Mouse (Mus musculus) erythroid progenitor cell, adult 5-6 weeks (primary cell): ENCODE measurements around the gene Gsap. TPM values are rescaled to one million over a fixed set of nuclear protein-coding genes. Genes with fewer than 3 reads are reported as not detected.

Source experiments
- ATAC-seq: replicated peaks from 2 replicates; pipeline ENCODE4 v1.8.0; 2016; ENCODE audit warnings: moderate number of reproducible peaks, mild to moderate bottlenecking, moderate TSS enrichment, inconsistent platforms; ENCODE audit not compliant: poor library complexity, low FRiP score, severe bottlenecking
- total RNA-seq, 2 experiments: library from RNA; stranded (forward) in 1 of 2; stranded (reverse) in 1 of 2; fragments of 150-400 nt in 1 of 2; fragments of 186-747, 209-891 nt in 1 of 2; gene quantifications; 2 replicates each; pipeline versions ENCODE4 v1.2.3 to v1.2.4; 2015 to 2017; ENCODE audit warnings: low replicate concordance in 2 of 2

The Gsap gene
- total RNA-seq (2015; ENCODE audit: low replicate concordance) (3.2 and 7.5 TPM in 2 replicates), total RNA-seq (2017; ENCODE audit: low replicate concordance) (2.3 and 3.9 TPM in 2 replicates)

DNA sequence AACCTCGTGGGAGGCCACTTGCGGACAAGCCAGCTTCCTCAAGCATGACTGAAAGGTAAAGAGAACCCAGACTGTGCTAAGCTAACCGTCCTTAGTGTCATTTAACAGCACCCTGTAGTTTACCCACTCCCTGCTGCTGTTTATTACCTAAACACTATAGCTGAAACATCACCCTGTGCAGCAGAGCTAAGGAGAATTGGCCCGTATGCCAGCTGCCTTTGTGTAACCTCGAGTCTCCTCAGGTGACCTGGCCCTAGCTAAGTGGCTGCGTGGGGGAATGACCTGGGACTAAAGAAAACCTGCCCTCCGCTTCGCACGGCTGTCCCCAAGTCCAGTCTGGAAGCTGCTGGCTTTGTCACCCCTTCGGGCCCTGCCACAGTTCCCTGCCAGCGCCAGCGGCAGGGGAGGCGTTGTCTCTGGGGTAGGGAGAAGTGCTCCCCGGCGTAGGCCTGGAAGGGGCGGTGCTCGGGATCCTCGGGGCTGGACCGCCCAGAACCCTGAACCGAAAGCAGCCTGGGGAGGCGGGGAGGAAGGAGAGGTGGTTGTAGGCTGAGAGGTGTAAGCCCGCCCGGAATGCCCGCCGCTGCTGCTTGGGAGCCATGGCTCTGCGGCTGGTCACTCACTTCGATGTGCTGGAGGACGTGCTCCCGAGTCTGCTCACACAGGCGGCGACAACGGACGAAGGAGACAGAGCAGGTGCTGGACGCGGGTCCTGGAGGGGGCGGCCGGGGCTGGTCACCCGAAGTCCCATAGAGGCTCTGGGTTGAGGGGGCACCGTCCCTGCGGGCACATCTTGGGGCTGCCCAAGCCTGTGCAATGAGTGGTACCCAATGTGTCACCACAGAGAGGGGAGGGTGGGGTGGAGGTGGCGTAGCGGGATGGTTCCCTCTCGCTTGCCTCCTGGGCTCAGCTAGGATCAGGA is at the start of gene Gsap:
Gsap (plus strand) TSS at position 492 of the 922 bp plus-strand sequence.
- peak; percentile 90 for ATAC-seq

DNA sequence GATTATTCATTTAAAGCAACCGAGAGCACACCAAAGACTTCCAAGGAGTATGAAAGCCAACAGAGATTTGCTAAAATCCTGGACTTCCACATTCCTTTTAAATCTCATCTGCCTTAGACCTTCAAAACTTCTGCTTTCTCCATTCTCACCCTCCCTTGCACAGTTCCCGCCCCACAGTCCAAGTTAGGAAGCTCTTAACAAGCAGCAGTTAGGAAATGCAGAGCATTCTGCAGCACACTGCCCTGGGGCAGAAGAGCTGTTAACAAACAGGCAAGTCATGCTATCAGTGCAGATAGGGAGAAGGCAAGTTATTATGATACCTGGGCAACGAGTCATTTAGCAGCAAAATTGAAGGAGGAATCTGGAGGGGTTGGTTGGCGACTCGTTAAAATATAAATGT is 49.5 kb upstream of the Gsap start:
- no peak for ATAC-seq

GRCm38 (mm10) chr5:21139505-21139904 is 46.5 kb upstream of the Gsap start:
- no peak for ATAC-seq

DNA sequence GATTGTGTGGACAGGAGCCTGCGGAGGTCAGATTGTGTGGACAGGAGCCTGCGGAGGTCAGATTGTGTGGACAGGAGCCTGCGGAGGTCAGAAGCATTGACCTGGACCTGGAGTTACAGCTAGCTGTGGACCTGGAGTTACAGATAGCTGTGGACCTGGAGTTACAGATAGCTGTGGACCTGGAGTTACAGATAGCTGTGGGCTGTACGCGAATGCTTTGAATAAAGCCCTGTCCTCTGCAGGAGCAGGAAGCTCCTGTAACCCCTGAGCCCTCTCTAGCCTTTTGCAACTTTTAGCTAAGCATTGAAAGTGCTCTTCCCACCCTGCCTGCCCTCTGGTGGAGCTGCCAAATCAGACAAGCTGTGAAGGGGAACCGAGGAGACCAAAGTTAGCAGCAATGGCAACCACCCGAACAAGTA is 44.9 kb upstream of the Gsap start:
- peak; percentile 81 for ATAC-seq

- 0 out of 2 replicates have a peak, but pooled peaks have one; percentile 39 for ATAC-seq
Measured at GRCm38 (mm10) chr5:21141626-21142025, 44.4 kb upstream of the Gsap start.

- ATAC-seq: no peak
Measured at GRCm38 (mm10) chr5:21143032-21143431, 43.0 kb upstream of the Gsap start.

DNA sequence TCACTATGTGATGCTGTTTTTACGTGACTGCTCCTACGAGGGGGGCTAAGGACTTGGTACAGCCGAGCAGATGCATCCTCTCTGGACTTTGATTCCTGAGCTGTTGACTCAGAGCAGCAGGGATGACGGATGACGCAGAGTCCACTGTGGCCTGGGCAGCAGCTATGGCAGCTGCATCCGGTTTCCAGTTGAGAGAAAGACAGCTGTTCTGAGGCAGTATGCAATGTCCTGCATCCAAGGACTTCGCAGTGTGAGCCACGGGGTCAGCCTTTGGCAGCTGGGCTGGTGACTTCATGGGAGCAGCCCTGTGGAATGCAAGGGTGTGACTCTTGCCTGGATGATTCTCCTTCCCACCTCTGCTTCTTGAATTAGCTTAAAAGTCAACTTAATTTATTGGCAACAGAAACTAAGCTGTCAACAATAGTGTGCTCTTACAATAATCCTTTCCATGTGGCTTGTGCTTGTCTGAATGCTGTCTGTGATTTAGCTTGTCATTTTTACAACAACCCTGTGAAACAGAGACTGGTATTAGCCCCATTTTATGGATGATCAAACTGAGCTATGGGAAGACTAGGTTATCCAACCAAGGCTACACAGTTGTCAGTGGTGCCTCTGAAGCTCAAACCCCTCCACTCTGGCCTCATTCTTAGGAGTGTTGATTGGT is 41.4 kb upstream of the Gsap start:
- no peak for ATAC-seq

DNA sequence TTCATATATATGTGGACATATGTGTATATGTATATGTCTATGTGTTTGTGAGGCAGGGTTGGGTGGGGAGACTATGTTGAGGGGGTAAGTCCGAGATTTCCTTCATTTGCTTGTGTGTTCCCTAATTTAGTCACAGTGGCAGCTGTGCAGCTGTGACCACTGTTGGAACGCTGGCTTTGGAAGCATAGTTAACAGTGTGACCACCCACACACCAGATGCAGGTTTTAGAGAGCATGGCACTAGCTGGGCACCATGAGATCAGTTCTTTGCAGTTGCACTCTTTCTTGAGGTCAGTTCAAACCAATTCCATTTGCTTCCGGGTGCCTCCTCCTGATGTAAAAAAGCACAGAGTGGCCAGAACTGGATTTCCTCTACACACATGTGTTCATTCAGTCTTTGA is 37.7 kb upstream of the Gsap start:
- no peak for ATAC-seq

DNA sequence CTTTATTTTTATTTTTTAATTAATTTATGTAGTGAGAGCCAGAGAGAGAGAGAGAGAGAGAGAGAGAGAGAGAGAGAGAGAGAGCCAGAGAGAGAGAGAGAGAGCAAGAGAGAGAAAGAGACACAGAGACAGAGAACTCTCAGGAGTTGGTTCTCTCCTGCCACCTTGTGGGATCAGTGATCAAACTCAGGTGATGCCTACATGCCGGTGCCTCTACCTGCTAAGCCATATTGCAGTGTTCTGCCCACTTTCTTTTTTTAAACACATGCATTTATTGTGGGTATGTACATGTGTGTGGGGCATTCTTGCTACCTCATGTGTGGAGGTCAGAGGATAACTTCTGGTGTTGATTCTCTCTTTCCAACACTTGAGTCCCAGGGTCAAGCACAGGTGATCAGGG is 32.4 kb upstream of the Gsap start:
- ATAC-seq: no peak

- no peak for ATAC-seq
Measured at GRCm38 (mm10) chr5:21156770-21157169, 29.3 kb upstream of the Gsap start.

DNA sequence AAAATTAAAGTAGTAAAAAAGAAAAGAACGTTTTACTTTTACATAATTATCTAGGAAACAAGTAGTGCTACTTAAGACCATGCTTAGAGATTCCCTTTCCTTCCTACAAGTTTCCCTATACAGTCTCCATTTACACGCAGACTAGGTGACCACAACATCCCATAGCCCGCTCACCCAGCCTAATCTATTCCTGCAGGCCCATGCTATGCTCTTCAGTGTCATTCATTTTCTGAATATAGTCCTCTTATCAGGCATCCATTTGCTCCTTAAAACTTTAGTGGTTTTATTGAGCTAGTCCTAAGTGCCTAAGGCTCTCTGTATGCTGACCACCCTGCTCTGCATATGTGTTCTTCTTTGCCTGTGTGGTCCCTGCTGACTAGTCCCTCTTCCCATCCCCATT is 26.5 kb upstream of the Gsap start:
- no peak for ATAC-seq

- ATAC-seq: no peak
Measured at GRCm38 (mm10) chr5:21160781-21161180, 25.3 kb upstream of the Gsap start.

GRCm38 (mm10) chr5:21163421-21163820 is 22.6 kb upstream of the Gsap start:
- no peak for ATAC-seq

DNA sequence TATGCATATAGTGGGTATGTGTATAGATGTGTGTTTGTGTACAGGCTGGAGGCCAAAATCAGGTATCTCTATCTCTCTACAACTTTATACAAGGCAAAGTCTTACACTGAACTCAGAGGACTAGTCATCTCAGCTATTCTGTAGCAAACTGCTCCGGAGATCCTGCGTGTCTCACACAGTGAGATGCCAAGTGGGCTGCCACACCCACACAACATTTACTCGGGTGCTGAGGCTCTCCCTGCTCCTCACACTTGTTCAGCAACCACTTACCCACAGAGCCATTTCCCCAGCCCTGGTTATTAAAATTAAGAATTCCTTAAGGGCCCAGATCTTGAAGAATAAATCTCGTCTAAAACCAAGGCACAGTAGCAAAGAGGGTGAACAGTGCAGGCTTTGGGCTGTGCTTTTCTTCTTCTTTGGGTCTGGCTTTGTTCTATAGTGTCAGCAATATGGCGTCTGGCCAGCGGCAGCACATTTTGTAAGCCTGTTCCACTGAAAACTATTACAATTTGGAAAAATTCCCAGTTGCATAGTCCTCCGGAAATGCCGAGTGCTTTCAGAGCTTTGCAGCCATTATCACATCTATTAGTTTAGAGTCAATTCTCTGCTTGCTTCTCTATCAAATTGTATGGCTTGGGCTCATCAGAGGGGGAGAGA is 17.2 kb upstream of the Gsap start:
- ATAC-seq: no peak

- ATAC-seq: no peak
Measured at GRCm38 (mm10) chr5:21169346-21169745, 16.7 kb upstream of the Gsap start.

DNA sequence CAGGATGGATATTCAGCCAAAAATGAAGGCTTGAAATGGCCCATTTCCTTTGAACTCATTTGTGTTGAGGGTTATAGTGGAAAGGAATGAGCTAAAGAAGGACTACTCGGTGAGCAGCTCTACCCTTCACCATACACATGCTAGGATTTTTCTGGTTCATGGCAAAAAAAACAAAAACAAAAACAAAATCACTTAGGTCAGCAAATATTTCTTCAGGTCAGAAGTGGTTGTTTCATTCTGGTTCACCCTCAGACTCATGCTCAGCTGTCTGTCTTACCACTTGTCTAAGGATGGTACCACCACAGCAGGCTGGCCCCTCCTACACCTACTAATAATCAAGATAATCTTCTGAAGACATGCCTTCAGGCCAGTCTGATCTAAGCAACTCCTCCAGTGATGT is 16.2 kb upstream of the Gsap start:
- ATAC-seq: no peak

DNA sequence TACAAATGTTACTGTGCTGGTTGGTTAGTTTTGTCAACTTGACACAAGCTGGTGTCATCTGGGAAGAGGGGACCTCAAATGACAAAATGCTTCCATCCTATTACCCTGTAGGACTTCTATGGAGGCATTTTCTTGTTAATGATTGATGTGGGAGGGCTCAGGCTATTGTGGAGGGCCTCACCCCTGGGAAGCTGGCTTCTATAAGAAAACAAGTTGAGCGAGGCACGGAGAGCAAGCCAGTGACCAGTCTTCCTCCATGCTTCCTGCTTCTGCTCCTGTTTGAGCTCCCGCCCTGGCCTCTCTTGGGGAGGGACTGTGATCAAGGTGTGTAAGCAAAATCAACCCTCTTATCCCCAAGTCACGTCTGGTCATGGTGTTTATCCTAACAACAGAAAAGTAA is 15.6 kb upstream of the Gsap start:
- no peak for ATAC-seq

DNA sequence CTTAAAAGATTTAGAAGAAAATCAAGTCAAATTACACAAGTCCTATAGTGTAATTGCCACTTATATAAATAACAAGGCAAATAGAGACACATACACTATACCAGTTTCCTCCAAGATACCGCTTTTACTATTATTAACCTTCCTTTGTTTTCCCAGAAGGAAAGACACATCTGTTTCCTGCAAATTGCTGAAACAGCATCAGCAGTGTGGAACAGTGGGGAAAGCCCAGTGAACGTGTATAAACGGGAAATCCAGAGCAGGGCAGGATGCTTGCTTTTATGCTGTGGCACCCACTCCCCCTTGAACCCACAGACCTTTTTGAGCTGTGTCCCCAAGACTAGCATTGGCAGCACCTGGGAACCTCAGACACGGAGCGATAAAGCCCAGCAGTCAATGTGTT is 15.2 kb upstream of the Gsap start:
- no peak for ATAC-seq

GRCm38 (mm10) chr5:21171336-21171735 is 14.7 kb upstream of the Gsap start:
- ATAC-seq: no peak

GRCm38 (mm10) chr5:21172316-21172715 is 13.7 kb upstream of the Gsap start:
- no peak for ATAC-seq
